Mouse (Mus musculus) heart, postnatal 25 days (tissue): Measurements from ENCODE around the gene Cstad. TPM values are rescaled to one million over a fixed set of nuclear protein-coding genes. Genes with fewer than 3 reads are reported as not detected.

Experiments
- DNase-seq: peaks from one replicate; pipeline ENCODE4 v3.0.0; 2022; ENCODE audit warnings: low spot score
- intact Hi-C: fragments of 180-260 bp; cut with DNase I; formaldehyde crosslinking; loops from one replicate; pipeline ENCODE4 v1.15.1; 2025
- total RNA-seq, 2 experiments: library from RNA; stranded (reverse); gene quantifications; 2 replicates each; pipeline ENCODE4 v1.2.3; 2021

Cstad gene
- 1 to 10 TPM; 1.2 TPM for total RNA-seq

- intact Hi-C loops = loop anchor here (2.0 to 5.0 kb wide), 2 partner anchors 122 kb away; no protein-coding TSS in a partner anchor
- peak; percentile 74 for DNase-seq
These were observed at the start of gene Cstad for GRCm38 (mm10) chr2:30594641-30595379. Cstad (plus strand) TSS chr2:30595040.

GRCm38 (mm10) chr2:30545706-30546105, 49.1 kb upstream of the Cstad start:
- intact Hi-C loops = loop anchor here (5.0 kb wide), 1 partner anchor 98 kb away; no protein-coding TSS in a partner anchor

GRCm38 (mm10) chr2:30546219-30546618, 48.6 kb upstream of the Cstad start:
- intact Hi-C loops = loop anchor here (5.0 kb wide), 1 partner anchor 99 kb away; no protein-coding TSS in a partner anchor
- DNase-seq = no peak

More at GRCm38 (mm10) chr2:30545706-30546105, 49.1 kb upstream of the Cstad start:
- DNase-seq = no peak

GRCm38 (mm10) chr2:30547455-30548217, 47.2 kb upstream of the Cstad start:
- DNase-seq = peak; percentile 68
- intact Hi-C loops = loop anchor here (2.0 to 5.0 kb wide), 2 partner anchors 45 to 100 kb away; no protein-coding TSS in a partner anchor

- intact Hi-C loops = no loop called here
- no peak for DNase-seq
These were observed 43.3 kb upstream of the Cstad start for GRCm38 (mm10) chr2:30551579-30551978.

GRCm38 (mm10) chr2:30553851-30554540, 40.8 kb upstream of the Cstad start:
- peak; percentile 40 for DNase-seq
- intact Hi-C loops = loop anchor here (2.0 kb wide), 1 partner anchor 23 kb away; no protein-coding TSS in a partner anchor

- intact Hi-C loops = loop anchor here (2.0 kb wide), 1 partner anchor 22 kb away; no protein-coding TSS in a partner anchor
- no peak for DNase-seq
These were observed 39.6 kb upstream of the Cstad start for GRCm38 (mm10) chr2:30555257-30555656.

- intact Hi-C loops = no loop called here
These were observed 38.3 kb upstream of the Cstad start for GRCm38 (mm10) chr2:30556495-30556894.

GRCm38 (mm10) chr2:30559552-30559951, 35.3 kb upstream of the Cstad start:
- DNase-seq = no peak
- intact Hi-C loops = no loop called here

More at GRCm38 (mm10) chr2:30556495-30556894, 38.3 kb upstream of the Cstad start:
- no peak for DNase-seq

GRCm38 (mm10) chr2:30562553-30562952, 32.3 kb upstream of the Cstad start:
- intact Hi-C loops = no loop called here

GRCm38 (mm10) chr2:30571647-30572046, 23.2 kb upstream of the Cstad start:
- intact Hi-C loops = no loop called here
- no peak for DNase-seq

More at GRCm38 (mm10) chr2:30562553-30562952, 32.3 kb upstream of the Cstad start:
- no peak for DNase-seq

GRCm38 (mm10) chr2:30573522-30573921, 21.3 kb upstream of the Cstad start:
- DNase-seq = no peak
- intact Hi-C loops = no loop called here

- no peak for DNase-seq
- intact Hi-C loops = loop anchor here (2.0 kb wide), 1 partner anchor 22 kb away; no protein-coding TSS in a partner anchor
These were observed 17.8 kb upstream of the Cstad start for GRCm38 (mm10) chr2:30577010-30577409.

- intact Hi-C loops = no loop called here
- DNase-seq = no peak
These were observed 16.8 kb upstream of the Cstad start for GRCm38 (mm10) chr2:30578006-30578405.

- intact Hi-C loops = no loop called here
- no peak for DNase-seq
These were observed 7.7 kb upstream of the Cstad start for GRCm38 (mm10) chr2:30587161-30587560.

GRCm38 (mm10) chr2:30587671-30588070, 7.2 kb upstream of the Cstad start:
- DNase-seq = no peak
- intact Hi-C loops = no loop called here

- DNase-seq = peak; percentile 61
- intact Hi-C loops = no loop called here
These were observed 5.8 kb upstream of the Cstad start for GRCm38 (mm10) chr2:30588985-30589511.

GRCm38 (mm10) chr2:30589781-30590180, 5.1 kb upstream of the Cstad start:
- no peak for DNase-seq
- intact Hi-C loops = no loop called here

- intact Hi-C loops = no loop called here
- no peak for DNase-seq
These were observed 3.9 kb upstream of the Cstad start for GRCm38 (mm10) chr2:30590909-30591308.

GRCm38 (mm10) chr2:30592391-30592790, 2.4 kb upstream of the Cstad start:
- no peak for DNase-seq
- intact Hi-C loops = loop anchor here (2.0 kb wide), 1 partner anchor 44 kb away; no protein-coding TSS in a partner anchor
